Mouse (Mus musculus) heart, adult 8-10 months (tissue): ENCODE measurements around the gene Zfp13. TPM values are rescaled to one million over a fixed set of nuclear protein-coding genes. Genes with fewer than 3 reads are reported as not detected.

Experiments used
- DNase-seq: peaks from one replicate; pipeline ENCODE4 v3.0.0; 2022; ENCODE audit warnings: low spot score
- total RNA-seq, 4 experiments: library from RNA; stranded (reverse); gene quantifications; 2 replicates each; pipeline ENCODE4 v1.2.4; 2022

Zfp13 gene
- total RNA-seq, 4 experiments from 2014 or later: 1.9 to 5.9 (median 4.4) TPM

- DNase-seq: peak; percentile 89
Measured at GRCm38 (mm10) chr17:23592208-23592925, 6.9 kb downstream of the Zfp13 start.

- no peak for DNase-seq
Measured at GRCm38 (mm10) chr17:23587253-23587652, 12.0 kb downstream of the Zfp13 start.

- peak; percentile 39 for DNase-seq
Measured at GRCm38 (mm10) chr17:23585721-23586491, 13.4 kb downstream of the Zfp13 start.

GRCm38 (mm10) chr17:23584786-23585185 lies 14.5 kb downstream of the Zfp13 start:
- no peak for DNase-seq

- no peak for DNase-seq
Measured at GRCm38 (mm10) chr17:23575951-23576552, 23.2 kb downstream of the Zfp13 start.

GRCm38 (mm10) chr17:23574130-23574529 lies 25.2 kb downstream of the Zfp13 start:
- no peak for DNase-seq

- DNase-seq: no peak
Measured at GRCm38 (mm10) chr17:23572059-23572458, 27.2 kb downstream of the Zfp13 start.

- DNase-seq: no peak
Measured at GRCm38 (mm10) chr17:23571084-23571483, 28.2 kb downstream of the Zfp13 start.

- peak; percentile 37 for DNase-seq
Measured at GRCm38 (mm10) chr17:23570017-23570416, 29.3 kb downstream of the Zfp13 start.

GRCm38 (mm10) chr17:23568370-23568769 lies 30.9 kb downstream of the Zfp13 start:
- no peak for DNase-seq

GRCm38 (mm10) chr17:23566787-23567186 lies 32.5 kb downstream of the Zfp13 start:
- no peak for DNase-seq

GRCm38 (mm10) chr17:23564368-23564715 lies 34.9 kb downstream of the Zfp13 start:
- no peak for DNase-seq

- DNase-seq: peak; percentile 95
Measured at GRCm38 (mm10) chr17:23563595-23564367, 35.5 kb downstream of the Zfp13 start, which contains the start of gene Zfp213. TSS of gene Zfp213 (minus strand) at chr17:23564238.

- no peak for DNase-seq
Measured at GRCm38 (mm10) chr17:23559767-23560166, 39.5 kb downstream of the Zfp13 start.

GRCm38 (mm10) chr17:23555243-23555916 lies 43.9 kb downstream of the Zfp13 start:
- DNase-seq: no peak

GRCm38 (mm10) chr17:23554321-23554720 lies 45.0 kb downstream of the Zfp13 start:
- no peak for DNase-seq

- DNase-seq: no peak
Measured at GRCm38 (mm10) chr17:23553634-23554120, 45.6 kb downstream of the Zfp13 start.

GRCm38 (mm10) chr17:23552896-23553633 lies 46.2 kb downstream of the Zfp13 start:
- DNase-seq: no peak

GRCm38 (mm10) chr17:23551963-23552362 lies 47.3 kb downstream of the Zfp13 start:
- no peak for DNase-seq

- no peak for DNase-seq
Measured at GRCm38 (mm10) chr17:23551416-23551815, 47.9 kb downstream of the Zfp13 start.
